Mouse (Mus musculus): ENCODE results near the gene Adssl1.

- TF ChIP-seq CTCF (IDR thresholded peaks at IDR 0.05; ENCODE audit: low read depth): no peak
- no peak for TF ChIP-seq EP300 (IDR thresholded peaks at IDR 0.05; ENCODE audit: low read depth)
These were observed 26.7 kb upstream of the Adssl1 start for GRCm38 (mm10) chr12:112592985-112593734.
